Mouse (Mus musculus) CH12.LX (cell line): ENCODE data around the gene Fry. TPM values are rescaled to one million over a fixed set of nuclear protein-coding genes. Genes with fewer than 3 reads are reported as not detected.

ENCODE experiments used
- DNase-seq: peaks from one replicate; pipeline ENCODE4 v3.0.0-alpha.2; 2013; ENCODE audit errors: extremely low read depth
- H3K27ac ChIP-seq: 2 replicates; pipeline ENCODE4 v1.5.1; 2012; ENCODE audit warnings: low read depth, mild to moderate bottlenecking, control low read depth, moderate library complexity; ENCODE audit not compliant: insufficient read depth
- H3K27me3 ChIP-seq: replicated peaks from 2 replicates; pipeline ENCODE3; 2012; ENCODE audit warnings: inconsistent platforms
- H3K36me3 ChIP-seq, 2 experiments: replicated peaks in 1 of 2; 2 replicates each; pipeline versions ENCODE3 to v1.6.1; 2012; ENCODE audit warnings: inconsistent platforms in 1 of 2, low read length in 1 of 2, mild to moderate bottlenecking in 1 of 2, mixed read lengths in 1 of 2, moderate library complexity in 1 of 2; ENCODE audit not compliant: control insufficient read depth in 1 of 2, insufficient read depth in 1 of 2
- H3K4me1 ChIP-seq, 2 experiments: 2 replicates each; pipeline ENCODE4 v1.6.1; 2012; ENCODE audit warnings: inconsistent platforms in 1 of 2, moderate library complexity in 1 of 2; ENCODE audit not compliant: insufficient read depth in 2 of 2, control insufficient read depth in 1 of 2
- H3K4me2 ChIP-seq: 2 replicates; pipeline ENCODE4 v1.6.1; 2012; ENCODE audit warnings: low read depth, mild to moderate bottlenecking, control low read depth; ENCODE audit not compliant: poor library complexity, insufficient read depth, severe bottlenecking
- H3K4me3 ChIP-seq, 3 experiments: fragments of 150-350 bp in 1 of 3; sonication (generic) in 1 of 3; replicated peaks in 1 of 3; 2 replicates each; pipeline versions ENCODE3 to v1.5.1; 2011 to 2012; ENCODE audit warnings: low read depth in 2 of 3, low read length in 2 of 3, mild to moderate bottlenecking in 2 of 3, moderate library complexity in 2 of 3, control low read depth in 1 of 3, improper control_type of control experiment in 1 of 3, inconsistent platforms in 1 of 3, mixed read lengths in 1 of 3; ENCODE audit not compliant: poor library complexity in 1 of 3
- H3K79me2 ChIP-seq: replicated peaks from 2 replicates; pipeline ENCODE4 v1.6.1; 2012; ENCODE audit warnings: mild to moderate bottlenecking, moderate library complexity; ENCODE audit not compliant: control insufficient read depth, poor library complexity, insufficient read depth, severe bottlenecking; ENCODE audit errors: extremely low read depth
- H3K9ac ChIP-seq: 2 replicates; pipeline ENCODE4 v1.6.1; 2012; ENCODE audit warnings: low read depth, mild to moderate bottlenecking, control low read depth, moderate library complexity; ENCODE audit not compliant: insufficient read depth
- H3K9me3 ChIP-seq: replicated peaks from 2 replicates; pipeline ENCODE3; 2012; ENCODE audit warnings: low read length, inconsistent platforms, mixed read lengths
- CTCF ChIP-seq, 2 experiments: IDR thresholded peaks in 1 of 2; conservative IDR thresholded peaks in 1 of 2; 2 replicates each; pipeline ENCODE4 v1.5.1; 2011 to 2012; ENCODE audit warnings: low read depth in 2 of 2, low read length in 2 of 2, improper control_type of control experiment in 1 of 2, inconsistent platforms in 1 of 2, mild to moderate bottlenecking in 1 of 2, moderate library complexity in 1 of 2
- E2F4 ChIP-seq: IDR thresholded peaks from 2 replicates; pipeline ENCODE4 v1.6.1; 2011; ENCODE audit warnings: low read depth, low read length, improper control_type of control experiment; ENCODE audit not compliant: insufficient replicate concordance
- ETS1 ChIP-seq: conservative IDR thresholded peaks from 2 replicates; pipeline ENCODE4 v1.6.1; 2012; ENCODE audit warnings: low read depth, mild to moderate bottlenecking, inconsistent platforms, low read length, improper control_type of control experiment, moderate library complexity
- GABPA ChIP-seq: IDR thresholded peaks from 2 replicates; pipeline ENCODE4 v1.6.1; 2012; ENCODE audit warnings: low read depth, low read length, improper control_type of control experiment, inconsistent platforms; ENCODE audit not compliant: insufficient replicate concordance
- IRF4 ChIP-seq: IDR thresholded peaks from 2 replicates; pipeline ENCODE4 v1.6.1; 2014; ENCODE audit warnings: low read depth, mild to moderate bottlenecking, inconsistent platforms, low read length, improper control_type of control experiment
- JUN ChIP-seq: IDR thresholded peaks from 2 replicates; pipeline ENCODE4 v1.6.1; 2011; ENCODE audit warnings: low read depth, mild to moderate bottlenecking, low read length, improper control_type of control experiment, moderate library complexity; ENCODE audit not compliant: insufficient read depth
- JUND ChIP-seq: conservative IDR thresholded peaks from 2 replicates; pipeline ENCODE4 v1.6.1; 2011; ENCODE audit warnings: low read depth, low read length, improper control_type of control experiment
- MAFK ChIP-seq: IDR thresholded peaks from 2 replicates; pipeline ENCODE4 v1.6.1; 2011; ENCODE audit warnings: low read length, improper control_type of control experiment; ENCODE audit not compliant: insufficient replicate concordance
- MAX ChIP-seq: IDR thresholded peaks from 2 replicates; pipeline ENCODE4 v1.6.1; 2011; ENCODE audit warnings: low read length, improper control_type of control experiment
- NRF1 ChIP-seq: IDR thresholded peaks from 2 replicates; pipeline ENCODE4 v1.6.1; 2014; ENCODE audit warnings: low read depth, mild to moderate bottlenecking, inconsistent platforms, low read length, improper control_type of control experiment, moderate library complexity
- POLR2A ChIP-seq: IDR thresholded peaks from 2 replicates; pipeline ENCODE4 v1.6.1; 2011; ENCODE audit warnings: low read depth, mild to moderate bottlenecking, improper control_type of control experiment, low read length
- SMC3 ChIP-seq: IDR thresholded peaks from 2 replicates; pipeline ENCODE4 v1.6.1; 2011; ENCODE audit warnings: low read depth, low read length, improper control_type of control experiment
- TCF12 ChIP-seq: IDR thresholded peaks from 2 replicates; pipeline ENCODE4 v1.6.1; 2014; ENCODE audit warnings: low read depth, mild to moderate bottlenecking, inconsistent platforms, low read length, improper control_type of control experiment
- UBTF ChIP-seq: IDR thresholded peaks from 2 replicates; pipeline ENCODE4 v1.6.1; 2012; ENCODE audit warnings: low read depth, mild to moderate bottlenecking, inconsistent platforms, low read length, improper control_type of control experiment, moderate library complexity
- ZNF384 ChIP-seq: IDR thresholded peaks from 2 replicates; pipeline ENCODE4 v1.6.1; 2012; ENCODE audit warnings: low read depth, low read length, improper control_type of control experiment, inconsistent platforms
- dilution Hi-C: fragments of 300-500 bp; cut with MboI; formaldehyde crosslinking; loops from 2 replicates; pipeline ENCODE4 v1.14.3; 2020; ENCODE audit warnings: low sequenced_read_pairs; ENCODE audit not compliant: extremely low pct_unique_long_range_greater_than_20kb, extremely low pct_ligation_motif_present
- in situ Hi-C: fragments of 300-500 bp; cut with MboI; formaldehyde crosslinking; loops from 3 replicates; pipeline ENCODE4 v1.14.3; 2019; ENCODE audit warnings: low sequenced_read_pairs, low pct_ligation_motif_present, low pct_unique_long_range_greater_than_20kb, mixed read lengths
- polyA plus RNA-seq: library from polyadenylated mRNA; unstranded; fragments of >175 nt; gene quantifications from 2 replicates; pipeline ENCODE4 v1.2.1, GENCODE M21; 2012; ENCODE audit warnings: low read depth; ENCODE audit not compliant: insufficient read length
- total RNA-seq, 2 experiments: library from RNA; depleted of rRNA; stranded (reverse); fragments of 300-350 nt in 1 of 2; fragments of >200 nt in 1 of 2; gene quantifications; 2 replicates each; pipeline ENCODE4 v1.2.3; 2012 to 2014

The Fry gene
- total and polyA plus RNA-seq, 3 experiments = 0.34 to 0.80 (median 0.34) TPM

DNA sequence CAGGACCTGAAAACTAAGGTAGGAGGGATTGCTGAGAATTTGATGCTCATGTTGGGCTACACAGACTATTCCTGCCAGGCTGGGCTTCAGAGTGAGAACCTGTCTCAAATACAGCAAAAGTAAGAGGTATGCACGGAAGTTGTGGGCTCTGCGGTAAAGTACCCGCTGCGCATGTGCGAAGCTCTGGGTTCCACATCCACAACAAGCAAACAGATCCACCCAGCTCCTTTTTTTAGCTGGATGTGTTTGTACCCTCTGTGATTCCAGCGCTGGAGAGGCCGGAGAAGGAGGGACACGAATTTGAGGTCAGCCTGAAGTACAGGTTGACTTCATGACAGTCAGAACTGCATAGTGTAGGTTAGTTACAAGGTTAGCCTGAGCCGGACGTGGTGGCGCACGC is 19.7 kb upstream of the Fry start:
- DNase-seq = no peak
- Histone ChIP-seq H3K27me3 (no peaks in the 10 kb centered on the region), H3K9ac (no peak overlapping the region), H3K79me2 (no peaks in the 10 kb centered on the region)
- TF ChIP-seq SMC3 (no peak), JUND (no peak), IRF4 (no peak), NRF1 (no peak)
- TF ChIP-seq, all 38 proteins: peak for 0
- H3K4me2 ChIP-seq = no peak overlapping the region
- in situ Hi-C loops = no loop called here
- no peak overlapping the region for H3K27ac ChIP-seq
- dilution Hi-C loops = no loop called here
- H3K4me1 ChIP-seq = no peaks in the 10 kb centered on the region
- H3K36me3 ChIP-seq = no peaks in the 10 kb centered on the region
- no peak overlapping the region for H3K4me3 ChIP-seq
- peaks cover 45% of the 10 kb centered on the region for H3K9me3 ChIP-seq

DNA sequence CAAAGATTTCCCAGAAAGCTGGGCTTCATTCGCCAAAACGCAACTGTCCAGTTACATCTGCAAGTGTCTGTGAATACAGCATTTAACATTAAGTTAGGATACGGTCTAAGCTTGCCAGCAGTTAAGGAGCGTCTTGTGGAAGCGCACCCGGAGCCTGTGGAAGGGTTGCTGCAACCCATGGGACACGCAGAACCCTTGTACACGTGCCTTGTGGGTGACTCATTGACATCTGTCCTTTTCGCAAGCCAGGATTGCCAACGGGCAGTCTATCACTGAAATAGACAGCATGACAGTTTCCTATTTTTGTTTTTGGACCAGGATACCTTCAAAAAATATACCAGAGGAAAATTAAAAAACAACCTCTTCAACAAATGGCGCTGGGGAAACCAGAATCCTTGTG is 16.7 kb upstream of the Fry start:
- in situ Hi-C loops = no loop called here
- TF ChIP-seq CTCF (conservative IDR thresholded peaks at IDR 0.05 in 1 of 2, IDR thresholded peaks at IDR 0.05 in 1 of 2; ENCODE audit: low read depth in 2 of 2, low read length in 2 of 2) (no peak), UBTF (no peak), MAFK (no peak), ZNF384 (no peak), NRF1 (no peak)

DNA sequence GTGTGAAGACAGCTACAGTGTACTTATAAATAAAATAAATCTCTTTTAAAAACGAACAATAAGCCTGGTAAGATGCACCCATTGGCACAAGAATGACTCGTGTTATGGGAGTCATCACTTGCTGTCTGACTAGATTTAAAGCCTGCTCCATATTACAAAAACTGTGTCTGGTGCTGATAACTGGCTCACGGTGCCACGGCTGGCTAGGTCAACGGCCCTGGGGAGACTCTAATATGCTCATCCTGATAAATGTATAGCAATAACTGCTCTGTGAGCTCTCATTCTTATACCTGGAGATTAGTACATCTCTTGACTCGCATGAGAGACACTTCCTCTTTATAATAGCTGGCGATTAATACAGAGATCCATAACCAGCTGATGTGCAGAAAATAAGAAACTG is 12.1 kb upstream of the Fry start:
- Histone ChIP-seq H3K4me1 (no peaks in the 10 kb centered on the region), H3K79me2 (no peaks in the 10 kb centered on the region), H3K9me3 (peaks cover 40% of the 10 kb centered on the region), H3K27me3 (no peaks in the 10 kb centered on the region), H3K4me2 (no peak overlapping the region), H3K4me3 (no peak overlapping the region), H3K36me3 (no peaks in the 10 kb centered on the region), H3K9ac (no peak overlapping the region), H3K27ac (no peak overlapping the region)
- TF ChIP-seq TCF12 (no peak), POLR2A (no peak), MAX (no peak), GABPA (no peak), E2F4 (no peak), JUN (no peak), SMC3 (no peak), ETS1 (no peak), MAFK (no peak)
- in situ Hi-C loops = no loop called here
- no peak for DNase-seq
- dilution Hi-C loops = no loop called here

More for the DNA sequence above, 16.7 kb upstream of the Fry start:
- H3K9ac ChIP-seq = no peak overlapping the region
- no peaks in the 10 kb centered on the region for H3K27me3 ChIP-seq
- H3K79me2 ChIP-seq = no peaks in the 10 kb centered on the region
- H3K4me2 ChIP-seq = no peak overlapping the region
- no peak overlapping the region for H3K4me3 ChIP-seq
- H3K27ac ChIP-seq = no peak overlapping the region
- no peak for DNase-seq
- no peaks in the 10 kb centered on the region for H3K4me1 ChIP-seq
- H3K36me3 ChIP-seq = no peaks in the 10 kb centered on the region
- peaks cover 41% of the 10 kb centered on the region for H3K9me3 ChIP-seq
- dilution Hi-C loops = no loop called here
